Mouse (Mus musculus) liver, adult 2 months (tissue): ENCODE data around the gene Nkd1.

ENCODE experiments used
- CTCF ChIP-seq: fragments of 200-500 bp; IDR thresholded peaks from 2 replicates; pipeline ENCODE4 v1.5.1; 2011; ENCODE audit warnings: low read depth, low read length, control low read depth
- POLR2A ChIP-seq: fragments of 200-500 bp; IDR thresholded peaks from 2 replicates; pipeline ENCODE4 v1.6.1; 2011; ENCODE audit warnings: low read length, control low read depth; ENCODE audit not compliant: insufficient read depth; ENCODE audit errors: extremely low read depth

DNA sequence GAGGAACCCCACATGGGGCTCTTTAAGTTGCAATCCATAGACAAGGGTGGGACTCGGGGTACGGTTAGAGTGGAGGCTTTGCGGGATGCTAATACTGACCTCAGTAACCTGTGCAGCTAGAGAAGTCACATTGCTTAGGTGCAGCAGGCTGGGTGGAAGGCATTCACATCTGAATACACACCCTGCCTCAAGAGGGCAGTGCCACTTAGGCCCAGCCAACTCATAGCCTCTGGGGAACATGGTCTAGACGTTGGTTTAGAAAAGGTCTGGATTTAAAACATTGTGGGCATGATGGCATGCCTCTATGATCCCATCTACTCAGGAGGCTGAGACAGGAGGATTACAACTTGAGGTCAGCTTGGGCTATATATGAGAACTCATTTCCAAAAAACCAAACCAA lies 8.6 kb downstream of the Nkd1 start:
- TF ChIP-seq CTCF: no peak
- TF ChIP-seq POLR2A: no peak
